Mouse (Mus musculus): ENCODE measurements around the gene Hoxd11.

GRCm38 (mm10) chr2:74656632-74657021 is 22.7 kb upstream of the Hoxd11 start:
- TF ChIP-seq CTCF (IDR thresholded peaks at IDR 0.05; ENCODE audit: insufficient read depth, low read depth, low read length) = no peak
- no peak for TF ChIP-seq POLR2A (IDR thresholded peaks at IDR 0.05; ENCODE audit: insufficient read depth, low read depth, low read length)
